Comparison of ENCODE assay signal across 18 mouse cellular contexts in the genomic region with DNA sequence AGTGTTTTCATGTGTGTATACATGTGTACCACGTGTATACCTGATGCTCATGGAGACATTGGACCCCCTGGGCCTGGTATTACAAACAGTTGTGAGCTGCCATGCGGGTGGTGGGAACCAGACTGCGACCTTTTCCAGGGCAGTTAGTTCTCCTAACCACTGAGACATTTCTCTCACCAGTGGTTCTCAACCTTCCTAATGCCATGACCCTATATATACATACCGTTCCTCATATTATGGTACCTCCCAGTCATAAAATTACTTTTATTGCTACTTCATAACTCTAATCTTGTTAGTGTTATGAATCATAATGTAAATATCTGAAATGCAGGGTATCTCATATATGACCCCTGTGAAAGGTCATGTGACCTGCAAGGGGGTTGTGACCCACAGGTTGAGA.
"Had no signal": no experiment of that assay in that cellular context is flagged by ENCODE, and none has a peak within 500 bp of the region (broad histone marks: within the 10 kb centered on the region; RNA-seq: fewer than 3 reads in every experiment).

No protein-coding gene starts in this region.

- H3K9ac ChIP-seq: lung, embryonic 14.5 days; midbrain, embryonic 12.5 days; neural tube, embryonic 13.5 days; neural tube, embryonic 15.5 days had no signal

- DNase-seq: lung, embryonic 14.5 days; lung, postnatal 10 days; lung, postnatal 4 days; midbrain, embryonic 14.5 days; retina, postnatal 1 day; right cerebral cortex, adult 18-20 months; right cerebral cortex, postnatal 25 days; right cerebral cortex, postnatal 4 days; spleen, adult 18-20 months; thymus, adult 18-20 months; thymus, postnatal 25 days; thymus, postnatal 4 days had no signal

- H3K36me3 ChIP-seq: midbrain, embryonic 10.5 days; midbrain, embryonic 12.5 days; neural tube, embryonic 13.5 days; neural tube, embryonic 15.5 days had no signal

- H3K4me2 ChIP-seq: lung, embryonic 14.5 days; midbrain, embryonic 12.5 days; neural tube, embryonic 13.5 days; neural tube, embryonic 15.5 days had no signal

- H3K9me3 ChIP-seq: midbrain, embryonic 10.5 days; midbrain, embryonic 12.5 days; neural tube, embryonic 13.5 days; neural tube, embryonic 15.5 days had no signal

- H3K27ac ChIP-seq: midbrain, embryonic 10.5 days; midbrain, embryonic 12.5 days; neural tube, embryonic 13.5 days; neural tube, embryonic 15.5 days had no signal

- H3K4me1 ChIP-seq: midbrain, embryonic 12.5 days; neural tube, embryonic 15.5 days had no signal

- H3K27me3 ChIP-seq: midbrain, embryonic 12.5 days; neural tube, embryonic 13.5 days; neural tube, embryonic 15.5 days had no signal

- H3K4me3 ChIP-seq: midbrain, embryonic 10.5 days; midbrain, embryonic 12.5 days; myocyte; neural tube, embryonic 13.5 days; neural tube, embryonic 15.5 days had no signal

- ATAC-seq: midbrain, embryonic 16.5 days had no signal
